Mouse (Mus musculus) heart, embryonic 16.5 days (tissue): ENCODE results near the gene Ghsr. TPM values are rescaled to one million over a fixed set of nuclear protein-coding genes. Genes with fewer than 3 reads are reported as not detected.
"Not testable (repeated sequence)": the region's sequence is repeated elsewhere in the genome, so short reads cannot be mapped to it uniquely, and the experiment has no call there.

Source experiments
- ATAC-seq: fragments of 200-750 bp; cut with Nextera tagmentation; replicated peaks from 2 replicates; pipeline ENCODE4 v1.8.0; 2017; ENCODE audit warnings: moderate number of reproducible peaks; ENCODE audit not compliant: insufficient read depth, low FRiP score; ENCODE audit errors: extremely low read depth
- H3K27ac ChIP-seq: fragments of 300-500 bp; sonication (generic); 2 replicates; pipeline ENCODE4 v1.5.1; 2014; ENCODE audit warnings: mild to moderate bottlenecking, low read length, control low read depth, moderate library complexity
- H3K27me3 ChIP-seq: fragments of 300-500 bp; sonication (generic); 2 replicates; pipeline ENCODE4 v1.6.1; 2014; ENCODE audit warnings: low read length, mixed read lengths; ENCODE audit not compliant: control insufficient read depth, insufficient read depth
- H3K36me3 ChIP-seq: fragments of 300-500 bp; sonication (generic); 2 replicates; pipeline ENCODE4 v1.6.1; 2014; ENCODE audit not compliant: control insufficient read depth, insufficient read depth
- H3K4me1 ChIP-seq: fragments of 300-500 bp; sonication (generic); 2 replicates; pipeline ENCODE4 v1.6.1; 2014; ENCODE audit warnings: low read length, mixed read lengths; ENCODE audit not compliant: control insufficient read depth, insufficient read depth
- H3K4me2 ChIP-seq: fragments of 300-500 bp; sonication (generic); 2 replicates; pipeline ENCODE4 v1.6.1; 2014; ENCODE audit warnings: low read depth, mild to moderate bottlenecking, control low read depth, low read length
- H3K4me3 ChIP-seq: fragments of 300-500 bp; sonication (generic); 2 replicates; pipeline ENCODE4 v1.5.1; 2014; ENCODE audit warnings: mild to moderate bottlenecking, control low read depth, low read length
- H3K9ac ChIP-seq: fragments of 300-500 bp; sonication (generic); 2 replicates; pipeline ENCODE4 v1.6.1; 2014; ENCODE audit warnings: low read length, control low read depth
- H3K9me3 ChIP-seq: fragments of 300-500 bp; sonication (generic); replicated peaks from 2 replicates; pipeline ENCODE4 v1.6.1; 2016; ENCODE audit warnings: low read length; ENCODE audit not compliant: control insufficient read depth
- WGBS: fragments of 180-500 bp; shearing (Covaris S2); extraction: QIAGEN DNeasy Blood & Tissue Kit; methylation state at CpG from one replicate; pipeline ENCODE4 v1.1.7; 2014; 5-methylcytosine and 5-hydroxymethylcytosine counted together
- polyA plus RNA-seq: library from polyadenylated mRNA; unstranded; fragments of >200 nt; fragmentation: Nextera tagmentation; extraction: Ambion mirVana; gene quantifications from 2 replicates; pipeline ENCODE4 v1.2.1, GENCODE M21; 2015

Ghsr gene
- polyA plus RNA-seq, 1 experiment from 2014 or later = not detected

DNA sequence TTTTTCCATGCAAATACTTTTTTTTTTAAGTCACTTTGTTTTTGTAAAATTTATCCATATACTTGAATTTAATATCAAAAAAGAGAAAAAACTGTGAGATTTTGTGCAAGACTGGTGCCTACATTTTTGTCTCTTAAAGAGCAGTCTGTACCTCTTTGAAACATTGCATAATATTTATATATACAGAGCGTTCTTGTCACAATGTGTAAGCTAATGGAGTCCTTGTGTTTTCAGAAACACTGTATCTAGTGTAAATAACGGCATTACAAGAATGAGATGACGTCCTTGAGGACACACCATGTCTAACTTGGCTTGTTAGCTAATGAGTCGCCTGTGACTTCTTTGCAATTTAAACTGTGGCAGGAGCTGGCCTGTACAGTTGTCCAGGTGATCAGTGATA lies 6.8 kb downstream of the Ghsr start:
- 59% methylated on average over 4 of the region's 4 CpGs for WGBS

DNA sequence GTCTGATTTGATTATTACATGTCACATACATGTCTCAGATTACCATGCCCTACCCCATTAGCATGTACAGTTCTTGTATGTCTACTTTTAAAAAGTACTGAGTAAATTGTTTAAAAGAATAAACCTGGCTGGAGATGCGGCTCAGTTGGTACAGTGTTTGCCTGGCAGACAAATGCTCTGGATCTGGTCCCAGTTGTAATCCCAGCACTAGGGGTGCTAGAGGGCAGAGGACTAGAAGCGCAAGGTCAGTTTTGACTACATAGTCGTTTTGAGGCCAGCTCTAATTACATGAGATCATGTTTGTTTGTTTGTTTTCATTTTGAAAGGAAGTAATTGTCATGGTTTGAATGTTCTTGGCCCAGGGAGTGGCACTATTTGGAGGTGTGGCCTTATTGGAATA lies 13.7 kb downstream of the Ghsr start:
- Histone ChIP-seq H3K4me1 (no peaks in the 10 kb centered on the region), H3K27me3 (no peaks in the 10 kb centered on the region), H3K36me3 (no peaks in the 10 kb centered on the region), H3K4me2 (no peak overlapping the region), H3K27ac (no peak overlapping the region), H3K4me3 (no peak overlapping the region), H3K9ac (no peak overlapping the region), H3K9me3 (no peaks in the 10 kb centered on the region)
- 69% methylated on average over 3 of the region's 3 CpGs for WGBS
- no peak for ATAC-seq

More for the DNA sequence above, 6.8 kb downstream of the Ghsr start:
- Histone ChIP-seq H3K9me3 (no peaks in the 10 kb centered on the region), H3K9ac (no peak overlapping the region), H3K27me3 (peaks cover 20% of the 10 kb centered on the region), H3K4me3 (no peak overlapping the region), H3K4me1 (no peaks in the 10 kb centered on the region), H3K4me2 (no peak overlapping the region), H3K36me3 (no peaks in the 10 kb centered on the region), H3K27ac (no peak overlapping the region)
- ATAC-seq = no peak

DNA sequence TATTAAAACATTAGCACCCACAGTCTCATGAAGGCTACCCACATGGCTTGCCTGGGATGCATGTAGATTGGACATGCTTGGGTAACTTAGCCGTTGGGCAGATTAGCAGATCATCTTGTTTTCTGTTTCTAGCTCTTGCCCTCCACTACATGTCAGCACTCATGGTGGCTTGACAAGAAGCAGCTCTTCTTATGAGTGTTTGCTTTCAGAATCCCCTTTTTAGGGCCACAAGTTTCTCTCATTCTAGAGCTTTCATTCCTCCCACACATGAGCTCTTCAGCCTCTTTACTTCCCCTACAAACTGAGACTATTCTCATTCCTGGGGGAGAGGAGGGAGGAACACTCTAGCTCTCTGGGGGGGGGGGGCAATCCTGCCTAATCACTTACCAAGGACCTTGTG lies 18.8 kb downstream of the Ghsr start:
- Histone ChIP-seq H3K36me3 (no peaks in the 10 kb centered on the region), H3K4me2 (no peak overlapping the region), H3K9me3 (0 out of 2 replicates have a peak, but pooled peaks cover 3% of the 10 kb centered on the region)

GRCm38 (mm10) chr3:27400996-27401395 lies 29.8 kb downstream of the Ghsr start:
- not testable (repeated sequence) for H3K36me3 ChIP-seq, H3K27ac ChIP-seq, H3K9me3 ChIP-seq, H3K4me1 ChIP-seq, H3K4me3 ChIP-seq, ATAC-seq, H3K4me2 ChIP-seq, H3K27me3 ChIP-seq, H3K9ac ChIP-seq
- WGBS = 89% methylated on average over 3 of the region's 3 CpGs

More for the DNA sequence above, 18.8 kb downstream of the Ghsr start:
- Histone ChIP-seq H3K9ac (no peak overlapping the region), H3K4me1 (no peaks in the 10 kb centered on the region), H3K4me3 (no peak overlapping the region), H3K27me3 (no peaks in the 10 kb centered on the region), H3K27ac (no peak overlapping the region)
- ATAC-seq = no peak
- 31% methylated on average over 1 of the region's 1 CpGs for WGBS

GRCm38 (mm10) chr3:27406440-27406839 lies 35.3 kb downstream of the Ghsr start:
- no peak for ATAC-seq
- Histone ChIP-seq H3K9me3 (no peaks in the 10 kb centered on the region), H3K27me3 (no peaks in the 10 kb centered on the region), H3K4me1 (no peaks in the 10 kb centered on the region), H3K4me2 (no peak overlapping the region), H3K9ac (no peak overlapping the region), H3K36me3 (no peaks in the 10 kb centered on the region), H3K4me3 (no peak overlapping the region), H3K27ac (no peak overlapping the region)
- 83% methylated on average over 3 of the region's 3 CpGs for WGBS

DNA sequence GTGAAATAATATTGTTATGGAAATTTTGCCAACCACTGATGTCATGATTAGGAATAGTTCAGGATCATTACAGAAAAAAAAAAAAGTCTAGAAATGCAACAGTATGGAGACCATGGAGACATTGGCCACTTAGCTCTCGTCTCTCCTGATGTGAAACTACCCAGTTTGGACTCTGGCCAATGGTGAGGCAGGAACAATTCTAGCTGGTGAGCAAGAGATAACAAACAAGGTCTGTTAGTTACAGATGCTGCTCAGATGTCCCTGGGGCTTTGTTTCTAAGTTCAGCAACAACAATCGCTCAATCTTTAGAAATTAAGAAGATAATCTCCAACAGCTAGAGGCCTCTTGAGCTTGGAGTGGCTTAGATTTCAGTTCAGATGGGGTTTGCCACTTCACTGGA lies 37.4 kb downstream of the Ghsr start:
- Histone ChIP-seq H3K9me3 (no peaks in the 10 kb centered on the region), H3K4me1 (no peaks in the 10 kb centered on the region), H3K4me3 (no peak overlapping the region), H3K36me3 (no peaks in the 10 kb centered on the region), H3K27ac (no peak overlapping the region), H3K27me3 (no peaks in the 10 kb centered on the region), H3K9ac (no peak overlapping the region), H3K4me2 (no peak overlapping the region)
- no peak for ATAC-seq
- WGBS = 25% methylated on average over 2 of the region's 2 CpGs

DNA sequence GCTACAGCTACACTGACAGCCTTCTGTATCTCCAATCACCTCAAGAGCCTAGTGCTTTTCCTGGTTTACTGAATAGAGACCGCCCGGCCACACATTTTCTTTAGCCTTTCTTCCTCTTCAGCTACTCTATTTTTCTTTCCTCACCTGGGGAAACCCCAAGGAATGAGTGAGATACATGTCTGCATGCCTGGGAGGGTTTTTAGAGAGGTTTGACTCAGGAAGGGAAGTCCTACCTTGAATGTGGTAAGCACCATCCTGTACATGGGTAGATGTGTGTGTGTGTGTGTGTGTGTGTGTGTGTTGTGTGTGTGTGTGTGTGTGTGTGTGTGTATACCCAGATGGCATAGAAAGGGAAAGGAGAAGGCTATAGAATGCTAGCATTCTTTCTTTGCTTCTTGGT lies 40.1 kb downstream of the Ghsr start:
- Histone ChIP-seq H3K9me3 (no peaks in the 10 kb centered on the region), H3K36me3 (peaks cover 6% of the 10 kb centered on the region; the same call in 1 of the 2 replicates), H3K27me3 (no peaks in the 10 kb centered on the region), H3K4me1 (no peaks in the 10 kb centered on the region), H3K9ac (no peak overlapping the region), H3K27ac (no peak overlapping the region), H3K4me2 (no peak overlapping the region), H3K4me3 (no peak overlapping the region)
- ATAC-seq = no peak
- 86% methylated on average over 2 of the region's 2 CpGs for WGBS

GRCm38 (mm10) chr3:27413566-27413965 lies 42.4 kb downstream of the Ghsr start:
- no peaks in the 10 kb centered on the region for H3K27me3 ChIP-seq
- 79% methylated on average over 3 of the region's 3 CpGs for WGBS
- H3K27ac ChIP-seq = no peak overlapping the region
- no peak overlapping the region for H3K9ac ChIP-seq
- H3K36me3 ChIP-seq = peaks cover 13% of the 10 kb centered on the region; the same call in 1 of the 2 replicates
- H3K4me2 ChIP-seq = no peak overlapping the region
- no peak for ATAC-seq
- H3K9me3 ChIP-seq = no peaks in the 10 kb centered on the region
- H3K4me1 ChIP-seq = no peaks in the 10 kb centered on the region
- no peak overlapping the region for H3K4me3 ChIP-seq

GRCm38 (mm10) chr3:27416786-27417185 lies 45.6 kb downstream of the Ghsr start:
- no peak overlapping the region for H3K4me3 ChIP-seq
- H3K27me3 ChIP-seq = no peaks in the 10 kb centered on the region
- H3K27ac ChIP-seq = no peak overlapping the region
- no peak for ATAC-seq
- no peak overlapping the region for H3K4me2 ChIP-seq
- H3K9ac ChIP-seq = no peak overlapping the region
- peaks cover 27% of the 10 kb centered on the region; the same call in 1 of the 2 replicates for H3K36me3 ChIP-seq
- H3K4me1 ChIP-seq = no peaks in the 10 kb centered on the region
- no peaks in the 10 kb centered on the region for H3K9me3 ChIP-seq
- WGBS = 84% methylated on average over 10 of the region's 10 CpGs

GRCm38 (mm10) chr3:27418602-27419001 lies 47.5 kb downstream of the Ghsr start:
- Histone ChIP-seq H3K27me3 (no peaks in the 10 kb centered on the region), H3K4me1 (no peaks in the 10 kb centered on the region), H3K27ac (no peak overlapping the region), H3K4me2 (no peak overlapping the region), H3K4me3 (no peak overlapping the region), H3K9ac (no peak overlapping the region), H3K9me3 (no peaks in the 10 kb centered on the region), H3K36me3 (peaks cover 36% of the 10 kb centered on the region)
- 94% methylated on average over 8 of the region's 8 CpGs for WGBS
- ATAC-seq = no peak
